Comparison of ENCODE assay signal across 15 mouse cellular contexts in the genomic region with DNA sequence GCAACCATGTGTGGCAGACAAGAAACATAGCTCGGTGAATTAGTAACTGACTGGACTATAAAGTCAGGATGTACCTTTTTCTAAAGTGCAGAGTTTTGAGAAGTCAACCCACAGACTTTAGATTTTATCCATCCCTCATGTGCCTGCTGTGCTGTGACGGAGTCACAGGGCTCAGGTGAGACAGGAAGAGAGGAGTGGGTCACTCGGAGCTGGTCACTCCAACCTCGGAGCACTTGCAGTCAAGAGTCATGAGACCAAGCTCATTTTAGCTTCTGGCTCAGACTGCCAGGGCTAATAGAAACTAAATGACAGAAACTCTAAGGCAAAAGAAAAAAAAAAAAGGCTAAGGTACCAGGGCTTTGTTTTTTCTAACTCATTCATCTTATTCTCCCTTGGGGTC.
"Had no signal": no experiment of that assay in that cellular context is flagged by ENCODE, and none has a peak within 500 bp of the region (broad histone marks: within the 10 kb centered on the region; RNA-seq: fewer than 3 reads in every experiment).

No protein-coding gene starts in this region.

- DNase-seq: layer of hippocampus, adult 9-11 months; layer of hippocampus, postnatal 36 days; lung, embryonic 14.5 days; lung, postnatal 10 days; lung, postnatal 4 days; midbrain, embryonic 14.5 days; right cerebral cortex, adult 18-20 months; right cerebral cortex, postnatal 25 days; thymus, postnatal 36 days had no signal

- H3K9me3 ChIP-seq: limb, embryonic 12.5 days; midbrain, embryonic 10.5 days; neural tube, embryonic 15.5 days had no signal

- H3K9ac ChIP-seq: limb, embryonic 12.5 days; liver, embryonic 14.5 days; lung, embryonic 14.5 days; neural tube, embryonic 15.5 days had no signal

- H3K4me2 ChIP-seq: limb, embryonic 12.5 days; lung, embryonic 14.5 days; neural tube, embryonic 15.5 days had no signal

- H3K4me3 ChIP-seq: limb, embryonic 12.5 days; midbrain, embryonic 10.5 days; myocyte; neural tube, embryonic 15.5 days had no signal

- H3K27me3 ChIP-seq: limb, embryonic 12.5 days; neural tube, embryonic 15.5 days had no signal

- H3K36me3 ChIP-seq: limb, embryonic 12.5 days; midbrain, embryonic 10.5 days; neural tube, embryonic 15.5 days had no signal

- H3K27ac ChIP-seq: hindbrain, postnatal 0 days; liver, embryonic 14.5 days; midbrain, embryonic 10.5 days; neural tube, embryonic 15.5 days had no signal

- ATAC-seq: hindbrain, postnatal 0 days had no signal
